Mouse (Mus musculus) cerebellum, adult 18-20 months (tissue): ENCODE data around the gene Gm2115.

Source experiments
- DNase-seq, 2 experiments: peaks; one replicate each; pipeline ENCODE4 v3.0.0; 2021

Gm2115 gene

GRCm38 (mm10) chr7:84587101-84587783 lies 58.5 kb downstream of the Gm2115 start:
- DNase-seq: no peak

- DNase-seq: no peak
Observed at GRCm38 (mm10) chr7:84590622-84591021, 61.9 kb downstream of the Gm2115 start.

DNA sequence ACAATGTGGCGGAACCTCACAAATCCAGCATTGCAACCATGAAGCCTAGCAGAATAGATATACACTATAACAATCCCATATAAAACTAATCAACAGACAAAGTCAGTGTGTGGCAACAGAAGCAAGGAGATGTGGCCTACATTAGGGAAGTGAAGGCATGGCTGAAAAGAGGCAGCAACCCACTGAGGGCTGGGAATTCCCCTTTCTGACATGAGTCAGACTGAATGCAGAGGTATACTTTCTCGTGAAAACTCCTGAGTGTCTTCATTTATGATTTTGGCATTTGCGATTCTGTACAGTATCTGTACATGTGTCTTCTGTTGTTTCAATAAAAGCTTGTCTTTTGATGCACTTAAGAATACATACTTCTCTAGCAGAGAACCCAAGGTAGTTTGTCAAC lies 62.6 kb downstream of the Gm2115 start:
- DNase-seq: no peak

DNA sequence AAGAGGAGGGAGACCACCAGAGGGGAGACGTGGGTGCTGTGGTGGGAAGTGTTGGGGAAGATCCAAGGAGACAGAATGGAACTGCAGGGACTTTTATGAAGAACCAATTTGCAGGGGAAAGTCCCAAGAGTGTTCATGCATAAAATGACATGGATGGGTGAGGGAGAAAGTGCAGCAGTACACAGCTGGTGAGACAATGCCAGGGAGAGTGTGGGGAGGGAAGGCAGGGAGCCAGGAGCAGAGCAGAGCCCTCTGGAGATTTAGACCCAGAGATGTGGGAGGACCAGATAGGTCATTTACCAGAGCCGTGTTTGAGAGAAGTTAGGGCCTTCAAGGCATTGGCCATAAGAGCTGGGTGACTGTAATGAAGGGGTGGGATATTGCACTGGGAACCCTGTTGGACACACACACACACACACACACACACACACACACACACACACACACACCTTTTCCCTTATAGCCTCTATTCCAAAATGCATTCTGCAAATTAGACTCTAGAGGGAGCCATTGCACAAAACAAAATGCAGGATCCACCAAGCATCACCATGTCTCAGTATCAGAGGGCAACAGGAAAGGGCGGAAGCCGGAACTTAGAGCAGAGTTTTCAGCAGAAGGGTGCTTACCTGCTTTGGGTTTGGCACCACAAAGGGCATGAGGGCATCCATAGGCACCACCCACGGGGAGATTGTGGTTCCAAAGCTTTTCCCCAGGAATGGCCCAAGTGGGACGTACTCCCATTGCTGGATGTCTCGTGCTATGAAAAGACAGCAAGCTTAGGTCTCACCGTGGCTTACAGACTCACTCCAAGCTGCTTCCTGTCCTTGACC lies 65.5 kb downstream of the Gm2115 start:
- DNase-seq: peak; percentile 41 to 44

GRCm38 (mm10) chr7:84594917-84595303 lies 66.2 kb downstream of the Gm2115 start:
- no peak for DNase-seq

DNA sequence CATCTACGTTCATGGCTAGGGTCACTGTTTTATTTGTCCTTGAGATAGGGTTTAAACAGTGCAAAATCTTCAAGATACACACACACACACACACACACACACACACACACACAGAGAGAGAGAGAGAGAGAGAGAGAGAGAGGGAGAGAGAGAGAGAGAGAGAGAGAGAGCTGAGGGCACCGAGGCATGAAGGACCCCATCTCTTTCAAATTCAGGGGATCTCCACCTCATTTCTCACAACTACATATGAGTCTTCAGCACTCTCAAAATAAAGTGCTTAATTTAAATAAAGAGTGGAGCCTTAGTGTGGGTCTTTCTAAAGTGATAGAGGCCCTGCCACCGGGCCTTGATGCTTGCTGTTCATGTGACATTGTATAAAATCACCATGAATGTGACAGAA lies 67.2 kb downstream of the Gm2115 start:
- no peak for DNase-seq

DNA sequence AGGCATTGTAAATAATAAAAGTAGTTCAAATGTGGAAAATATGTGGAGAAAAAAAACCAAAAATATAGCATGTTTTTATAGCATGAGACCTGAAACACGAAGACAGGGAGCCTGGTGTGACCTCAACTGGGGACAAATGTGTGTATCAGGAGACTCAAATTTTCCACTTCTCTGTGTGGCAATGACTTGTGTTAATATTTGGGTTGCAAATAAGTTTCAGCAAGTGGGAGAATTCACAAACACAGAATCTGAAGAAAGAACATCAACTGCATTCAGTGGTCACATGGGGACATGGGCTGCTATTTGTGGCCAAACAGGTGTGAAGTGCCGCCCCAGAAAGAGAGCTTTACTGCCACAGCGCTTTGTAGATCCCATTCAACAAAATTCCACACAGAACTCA lies 67.9 kb downstream of the Gm2115 start:
- no peak for DNase-seq

DNA sequence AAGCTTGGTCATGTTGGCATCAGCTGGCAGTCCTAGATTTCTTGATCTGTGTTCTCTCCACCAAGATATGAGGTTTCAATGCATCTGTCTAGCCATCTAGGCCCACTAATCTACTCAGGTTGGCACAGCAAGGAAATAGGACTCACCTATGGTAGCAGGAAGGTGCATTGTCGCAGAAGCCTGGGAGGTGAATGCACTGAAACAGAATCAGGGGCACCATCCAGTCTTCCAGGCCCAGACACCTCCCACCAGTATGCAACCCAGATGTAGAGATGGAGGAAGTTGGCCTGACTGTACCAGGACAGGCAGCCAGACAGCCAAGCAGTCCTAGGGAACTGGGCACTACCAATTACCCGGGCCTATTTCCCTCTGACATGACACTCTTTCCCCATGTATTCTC lies 71.9 kb downstream of the Gm2115 start:
- no peak for DNase-seq

DNA sequence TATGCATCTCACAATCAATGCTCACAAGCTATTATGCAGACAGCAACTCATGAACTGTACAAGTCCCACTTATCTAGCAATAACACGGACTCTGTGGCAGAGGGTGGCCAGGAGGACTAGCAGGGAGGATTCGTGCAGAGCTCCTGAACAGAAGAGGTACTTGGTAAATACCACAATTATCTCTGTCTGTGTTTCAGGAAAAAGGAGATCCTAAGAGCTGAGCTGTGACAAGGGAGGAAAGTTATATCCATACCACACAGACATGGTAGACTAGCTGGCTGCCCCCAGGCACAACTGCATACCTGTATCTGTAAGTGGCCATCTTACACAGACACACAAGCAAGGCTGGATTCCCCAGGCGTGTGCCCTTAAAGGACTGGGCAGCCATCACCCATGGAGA lies 72.6 kb downstream of the Gm2115 start:
- DNase-seq: no peak

GRCm38 (mm10) chr7:84604501-84604900 lies 75.7 kb downstream of the Gm2115 start:
- no peak for DNase-seq

DNA sequence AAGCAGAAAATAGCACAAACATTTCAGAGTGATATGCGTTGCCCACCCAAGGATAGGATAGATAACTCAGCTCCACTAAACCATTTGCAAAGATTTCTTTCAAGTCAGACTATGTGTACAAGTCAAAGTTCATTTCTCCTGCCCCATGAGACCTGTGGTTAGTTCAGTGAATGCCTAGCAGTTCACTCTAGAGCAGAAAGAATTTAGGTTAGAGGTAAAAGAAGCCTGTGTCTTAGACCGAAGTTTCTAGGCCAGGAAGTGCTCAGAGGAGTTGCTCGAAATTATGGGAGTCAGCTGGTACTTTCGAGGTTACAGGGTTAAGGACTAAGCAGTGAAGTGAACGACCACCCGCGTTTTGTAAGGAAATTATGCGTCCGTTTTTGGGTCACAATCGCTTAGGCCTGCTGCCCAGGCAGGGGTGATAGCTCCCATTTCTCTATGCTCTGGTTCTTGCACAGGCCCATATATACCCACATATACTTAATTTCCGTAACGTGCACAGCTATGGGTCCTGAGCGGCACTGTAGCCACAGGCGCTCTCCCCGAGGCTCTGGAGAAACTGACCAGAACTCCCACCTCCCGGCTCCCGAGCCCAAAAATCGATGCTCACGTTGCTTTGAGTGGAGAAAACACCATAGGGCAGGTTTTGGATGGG lies 76.4 kb downstream of the Gm2115 start:
- no peak for DNase-seq

GRCm38 (mm10) chr7:84605704-84606292 lies 77.0 kb downstream of the Gm2115 start:
- peak; percentile 74 to 83 for DNase-seq

GRCm38 (mm10) chr7:84606293-84606749 lies 77.6 kb downstream of the Gm2115 start, which contains the start of gene Fah:
TSS of gene Fah (minus strand) at chr7:84606722.
- DNase-seq: peak; percentile 52 to 67

DNA sequence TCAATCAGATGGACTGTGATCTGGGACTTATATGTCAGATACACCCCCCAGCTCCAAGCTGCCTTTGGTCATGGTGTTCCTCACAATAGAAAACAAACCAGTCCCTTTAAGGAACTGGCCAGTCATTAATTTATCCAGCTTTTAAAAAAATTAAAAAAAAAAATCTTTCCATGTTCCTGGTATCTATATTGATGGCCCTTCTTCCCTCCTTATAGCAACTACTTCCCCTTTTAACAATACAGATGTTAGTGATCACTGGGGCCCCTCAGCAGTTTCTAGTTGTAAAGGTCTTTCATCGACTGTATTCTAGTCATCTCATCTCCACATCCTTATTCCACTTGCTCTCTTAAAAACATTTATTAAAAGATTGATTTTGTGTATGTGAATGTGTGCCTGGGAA lies 82.9 kb downstream of the Gm2115 start:
- DNase-seq: no peak

DNA sequence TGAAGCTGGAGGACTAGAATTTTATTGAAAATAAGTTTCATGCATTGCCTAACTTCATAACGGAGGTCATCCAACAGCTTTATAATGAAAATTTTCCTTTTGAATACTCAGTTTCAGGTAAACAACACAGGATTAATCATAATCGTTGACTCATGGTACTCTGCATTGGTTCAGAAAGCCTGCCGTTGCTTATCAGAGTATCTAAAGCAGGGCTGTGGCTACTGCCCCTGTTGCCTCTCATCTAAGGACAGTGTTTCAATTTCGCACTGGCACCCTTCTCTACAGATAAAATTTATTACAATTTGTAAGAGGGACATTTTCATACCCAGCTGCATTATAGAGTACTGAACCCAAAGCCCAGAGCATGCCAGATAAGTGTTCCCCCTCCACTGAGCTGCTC lies 83.7 kb downstream of the Gm2115 start:
- no peak for DNase-seq

GRCm38 (mm10) chr7:84618951-84619350 lies 90.2 kb downstream of the Gm2115 start:
- DNase-seq: peak; percentile 43 to 47

GRCm38 (mm10) chr7:84620956-84621355 lies 92.2 kb downstream of the Gm2115 start:
- DNase-seq: no peak

DNA sequence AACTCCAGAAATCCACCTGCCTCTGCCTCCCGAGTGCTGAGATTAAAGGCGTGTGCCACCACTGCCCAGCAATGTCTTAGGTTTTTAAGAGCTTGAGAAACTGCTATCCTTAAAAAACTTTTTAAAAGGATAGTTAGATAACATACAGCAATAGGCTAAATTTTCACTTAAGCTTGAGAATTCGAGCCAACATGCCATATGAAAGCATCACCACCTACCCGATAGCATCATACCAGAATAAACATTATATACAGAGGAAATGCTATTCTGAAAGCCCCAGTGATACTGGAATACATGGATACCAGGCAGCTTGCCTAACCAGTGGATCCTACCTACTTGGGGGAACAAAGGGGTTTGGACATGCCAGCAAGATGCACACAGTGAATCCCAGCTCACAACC lies 95.0 kb downstream of the Gm2115 start:
- DNase-seq: no peak

DNA sequence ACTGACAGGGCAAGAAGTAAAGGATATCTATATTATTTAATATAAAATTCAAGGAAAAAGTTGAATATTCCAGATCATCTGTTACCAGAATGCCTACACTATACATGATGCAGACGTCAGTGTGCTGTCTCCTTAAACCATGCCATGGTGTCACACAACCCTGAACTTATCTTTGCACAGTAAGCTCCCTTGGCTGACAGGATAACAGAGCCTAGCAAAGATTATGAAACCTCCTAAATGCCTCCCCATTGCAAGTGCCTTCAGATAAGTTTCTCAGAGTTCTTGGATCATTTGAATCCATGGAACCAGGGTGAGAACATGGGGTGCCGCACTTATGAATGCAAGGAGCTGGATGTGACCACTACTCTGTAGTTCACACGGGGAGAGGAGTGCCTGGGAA lies 103.1 kb downstream of the Gm2115 start:
- no peak for DNase-seq
